Mouse (Mus musculus): ENCODE measurements around the gene Spg20. TPM values are rescaled to one million over a fixed set of nuclear protein-coding genes. Genes with fewer than 3 reads are reported as not detected.
A peak's percentile ranks its signal among the peaks of the same experiment; 100 is the strongest.

Spg20 gene
- total RNA-seq (2021), result 10 to 100 TPM; 40.6 to 59.0 TPM
- long read RNA-seq, experiment 1, transcript Spg20-201 (9 exons, 3,770 nt), result major isoform, 16 of 29 reads
- long read RNA-seq, experiment 1, partial matches to known transcripts, result 4 of 29 reads
- long read RNA-seq, experiment 1, other reads (novel, unspliced or antisense), result 4 of 29 reads
- long read RNA-seq, experiment 2, partial matches to known transcripts, result 0 of 7 reads
- long read RNA-seq, experiment 2, other reads (novel, unspliced or antisense), result 2 of 7 reads

DNA sequence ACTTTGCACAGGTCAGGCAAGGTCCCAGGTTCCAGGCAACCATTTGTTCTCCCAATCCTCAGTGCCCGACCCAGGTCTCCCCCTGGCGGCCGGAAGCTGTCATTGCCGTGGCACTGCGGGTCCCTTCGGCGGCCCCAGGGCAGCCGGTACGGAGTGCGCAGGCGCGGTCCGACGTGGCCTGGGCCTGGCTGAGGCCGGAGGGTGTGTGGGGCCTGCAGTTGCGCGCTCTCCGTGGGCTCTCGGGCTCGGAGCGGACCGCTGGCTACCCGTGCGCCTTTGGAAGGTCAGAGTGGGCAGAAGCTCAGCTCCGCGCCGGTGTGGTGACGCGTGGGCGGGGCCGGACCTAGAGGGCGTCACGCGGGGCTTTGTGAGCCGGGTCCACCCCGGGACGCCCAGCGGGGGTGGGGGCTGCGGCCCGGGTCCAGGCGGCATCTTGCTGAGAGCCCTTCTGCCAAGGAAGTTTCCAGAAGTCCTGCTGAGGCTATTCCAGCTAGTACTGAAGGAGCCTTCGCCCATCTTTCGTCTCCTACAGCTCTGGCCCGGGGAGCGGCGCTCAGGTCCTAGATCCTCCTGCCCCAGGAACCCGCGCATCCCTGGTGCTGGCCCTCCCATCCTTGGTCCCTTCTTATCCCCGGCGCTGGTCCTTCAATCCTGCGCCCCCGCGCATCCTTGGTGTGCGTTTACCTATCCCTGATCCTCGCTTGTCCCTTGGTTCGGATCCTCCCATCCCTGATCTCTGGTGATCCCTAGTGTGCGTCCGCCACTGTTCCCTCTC is at the start of gene Spg20:
Spg20 (plus strand) TSS at position 174 of the 775 bp plus-strand sequence.
- DNase-seq, result peak; percentile 98 to 99

DNA sequence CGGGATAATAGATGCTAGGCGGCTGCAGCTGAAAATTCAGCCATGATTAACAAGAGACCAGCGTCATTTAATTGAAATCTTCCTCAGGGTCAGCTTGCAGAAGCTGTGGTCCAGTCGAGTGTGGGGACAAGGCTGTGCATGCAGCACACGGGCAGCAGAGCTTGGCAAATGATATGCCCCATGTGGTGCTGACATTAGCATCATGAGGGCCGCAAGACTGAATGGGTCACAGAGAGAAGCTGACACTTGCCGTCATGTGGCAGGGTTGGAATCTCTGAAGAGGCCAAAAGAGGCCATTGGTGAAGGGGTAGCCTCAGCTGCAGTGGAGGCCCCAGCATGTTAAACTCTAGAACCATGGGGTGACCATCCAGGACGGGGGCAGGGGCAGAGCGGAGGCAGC is 49.3 kb upstream of the Spg20 start:
- DNase-seq, result no peak

DNA sequence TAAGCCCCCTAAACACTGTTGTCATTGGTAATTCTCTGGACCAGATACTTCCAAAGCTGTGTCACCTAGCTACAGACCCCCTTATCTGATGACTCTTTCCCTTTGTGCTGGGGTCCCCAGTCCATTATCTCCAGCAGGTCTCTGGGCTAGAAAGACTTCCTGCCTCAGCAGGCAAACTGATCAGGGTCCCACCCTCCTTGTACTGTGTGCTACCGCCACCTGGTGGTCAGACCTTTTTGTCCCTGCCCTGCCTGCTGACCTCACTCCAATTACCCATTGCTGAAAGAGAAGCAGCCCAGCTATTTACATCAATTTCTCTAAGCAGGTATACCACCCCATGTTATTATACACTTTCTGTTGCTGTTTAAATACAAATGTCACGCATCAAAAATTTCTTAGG is 47.5 kb upstream of the Spg20 start:
- DNase-seq, result peak; percentile 77 to 82

DNA sequence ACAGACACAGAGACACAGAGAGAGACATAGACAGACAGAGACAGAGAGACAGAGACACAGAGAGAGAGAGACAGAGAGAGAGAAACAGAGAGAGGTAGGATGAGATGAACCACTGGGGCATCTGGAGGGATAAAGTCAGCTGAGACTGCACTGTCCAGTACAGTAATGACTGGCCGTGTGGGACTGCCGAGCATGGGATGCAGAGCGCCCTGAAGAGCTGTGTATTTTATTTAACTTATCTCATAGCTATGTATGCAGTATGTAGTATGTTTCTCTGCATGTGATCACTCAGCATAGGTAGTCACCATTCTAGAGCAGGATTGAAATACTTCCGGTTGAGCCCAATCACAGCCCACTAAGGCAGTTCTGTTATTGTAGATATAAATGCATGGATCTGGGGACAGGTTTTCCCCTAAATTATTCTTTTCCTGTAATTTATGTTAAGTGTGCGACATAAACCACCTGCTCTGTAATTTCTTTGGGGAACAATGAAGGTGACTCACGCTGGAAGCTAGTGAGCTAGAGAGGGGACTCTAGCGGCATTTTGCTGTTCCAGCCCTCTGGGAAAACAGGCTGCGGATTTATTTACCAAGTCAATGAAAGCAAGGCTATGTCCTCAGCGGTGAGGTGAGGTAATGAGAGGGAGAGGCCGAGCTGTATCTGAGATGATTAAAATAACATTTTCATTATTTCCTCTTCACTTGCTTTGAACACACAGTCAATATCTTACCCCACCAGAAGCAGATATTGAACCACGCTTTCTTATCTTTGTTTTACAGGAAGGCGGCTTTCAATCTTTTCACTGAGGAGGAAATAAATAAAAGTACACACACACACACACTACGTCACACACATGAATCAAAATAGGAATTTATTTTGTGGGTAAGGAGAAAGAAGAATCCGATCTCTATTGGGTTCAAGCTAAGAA is 45.9 kb upstream of the Spg20 start:
- no peak for DNase-seq

DNA sequence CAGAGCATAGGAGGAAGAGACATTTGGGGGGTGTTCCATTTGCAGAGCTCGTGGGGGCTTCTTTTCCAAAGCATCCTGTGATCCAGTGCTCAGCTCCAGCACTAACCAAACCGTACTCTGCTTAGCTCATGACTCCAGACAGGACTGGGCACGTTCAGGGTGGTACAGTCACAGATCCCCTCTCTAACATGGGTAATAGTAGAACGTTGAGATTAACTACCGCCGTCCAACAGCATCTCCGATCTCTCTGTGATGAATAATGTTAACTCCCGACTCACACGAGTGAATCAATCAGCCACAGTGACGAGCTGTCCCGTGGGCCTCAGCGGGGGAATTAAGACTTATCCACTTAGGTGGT is 45.3 kb upstream of the Spg20 start:
- DNase-seq, result no peak

DNA sequence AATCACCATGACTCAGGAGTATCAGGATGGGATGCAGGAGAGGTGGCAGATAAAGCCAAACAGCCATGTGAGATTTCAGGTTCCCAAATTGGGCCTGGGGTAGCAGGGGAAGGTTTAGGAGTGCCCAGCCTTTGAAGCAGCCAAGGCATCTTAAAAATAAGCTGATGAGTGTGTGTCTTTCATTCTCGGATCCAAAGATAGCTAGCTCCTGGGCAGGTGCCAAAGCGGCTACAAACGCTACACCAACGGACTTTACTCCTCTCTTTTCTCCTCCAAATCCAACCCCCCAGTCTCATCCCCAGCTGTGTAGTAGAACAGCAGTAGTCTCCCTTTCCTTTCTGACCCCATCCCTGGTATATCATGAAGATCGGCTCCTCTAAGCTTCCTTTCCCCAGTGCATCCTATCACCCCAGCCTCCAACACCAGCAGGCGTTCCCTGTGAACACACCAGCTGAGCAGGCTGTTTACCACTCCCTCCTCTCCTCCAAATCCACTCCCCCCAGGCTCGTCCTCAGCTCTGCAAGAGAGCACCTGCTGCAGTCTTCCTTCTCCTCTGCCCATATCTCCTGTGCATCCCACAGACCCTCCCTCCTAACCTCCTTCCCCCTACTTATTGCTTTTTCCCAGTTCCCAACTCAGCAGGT is 44.0 kb upstream of the Spg20 start:
- DNase-seq, result no peak

DNA sequence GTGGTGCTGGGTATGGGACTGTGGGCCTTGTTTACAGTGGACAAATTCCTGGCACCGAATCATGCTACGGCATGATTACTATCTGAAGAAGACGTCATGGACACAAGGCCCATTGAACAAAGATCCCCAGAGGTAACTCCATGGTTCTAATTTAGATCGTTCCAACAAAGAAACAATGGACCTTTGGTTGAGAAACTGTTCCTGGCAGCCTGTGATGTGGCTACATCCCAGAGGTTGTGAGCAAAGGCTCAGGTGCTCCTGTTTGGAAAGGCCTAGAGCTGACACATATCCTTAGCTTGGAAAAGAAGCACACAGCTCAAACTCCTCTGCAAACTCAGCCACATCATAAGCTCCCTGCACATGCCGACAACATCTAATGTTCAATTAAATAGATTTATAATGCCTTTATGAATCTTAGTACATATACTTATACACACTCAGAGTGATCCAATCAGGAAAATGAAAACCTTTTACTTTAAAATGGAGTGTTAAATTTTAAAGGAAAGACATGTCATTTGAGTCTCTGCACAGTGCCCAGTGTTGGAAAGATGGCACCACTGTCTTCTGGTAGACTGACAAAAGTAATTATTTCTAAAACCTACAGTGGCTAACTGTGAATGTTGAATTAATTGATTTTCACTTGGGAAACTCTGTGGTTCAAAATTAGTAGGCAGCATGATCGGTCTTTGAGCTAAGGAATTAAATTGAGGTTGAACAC is 37.2 kb upstream of the Spg20 start:
- DNase-seq, result no peak

DNA sequence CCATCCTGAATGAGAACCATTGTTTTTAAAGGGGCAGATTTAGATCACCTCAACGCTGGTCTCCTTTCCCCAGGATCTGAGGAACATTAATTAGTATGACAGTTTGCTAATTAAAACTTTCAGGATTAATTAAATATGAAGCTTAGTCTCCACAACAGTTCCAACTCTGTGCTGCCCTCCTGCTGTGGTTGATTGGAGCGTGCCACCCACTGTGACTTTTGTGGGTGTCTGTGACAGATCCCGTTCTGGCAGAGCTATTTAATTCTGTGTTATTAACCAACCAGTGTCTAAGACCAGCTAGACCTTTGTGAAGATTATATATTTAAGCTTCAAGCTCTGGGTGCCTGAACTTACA is 36.6 kb upstream of the Spg20 start:
- no peak for DNase-seq

DNA sequence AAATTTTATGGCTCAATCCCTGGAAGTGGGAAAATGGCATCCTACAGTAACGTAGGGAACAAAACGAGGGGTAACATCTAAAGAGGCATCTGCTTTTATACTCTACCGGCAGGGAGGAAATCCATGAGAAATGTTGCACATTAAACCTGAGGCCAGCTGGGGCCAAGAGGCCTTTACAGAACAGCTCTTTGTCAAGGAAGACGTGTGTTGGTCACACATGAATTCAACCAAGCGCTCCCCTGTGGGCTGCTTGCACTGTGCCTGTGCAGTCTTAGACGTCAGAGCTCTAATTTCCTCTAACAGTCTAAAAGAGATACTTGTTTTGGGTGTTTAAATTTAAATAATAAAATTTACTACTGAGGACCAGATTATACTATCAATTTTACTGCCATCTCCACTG is 33.7 kb upstream of the Spg20 start:
- no peak for DNase-seq

DNA sequence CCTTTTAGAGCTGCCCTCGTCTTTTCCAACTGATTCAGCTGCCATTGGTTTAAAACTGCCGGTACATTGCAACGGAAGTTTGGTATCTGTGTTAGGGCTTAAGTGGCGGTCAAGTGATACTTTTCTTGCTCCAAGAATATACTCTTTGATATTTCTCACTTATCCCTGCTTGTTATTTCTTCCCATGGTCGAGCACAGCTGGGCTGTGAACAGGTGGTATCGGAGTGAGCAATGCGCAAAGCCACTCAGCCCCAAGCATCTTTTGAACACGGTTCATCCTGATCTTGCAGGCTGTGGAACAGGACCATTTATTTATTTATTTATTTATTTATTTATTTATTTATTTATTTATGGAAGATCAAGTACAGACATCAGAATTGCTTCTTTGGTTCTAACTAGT is 32.3 kb upstream of the Spg20 start:
- no peak for DNase-seq

DNA sequence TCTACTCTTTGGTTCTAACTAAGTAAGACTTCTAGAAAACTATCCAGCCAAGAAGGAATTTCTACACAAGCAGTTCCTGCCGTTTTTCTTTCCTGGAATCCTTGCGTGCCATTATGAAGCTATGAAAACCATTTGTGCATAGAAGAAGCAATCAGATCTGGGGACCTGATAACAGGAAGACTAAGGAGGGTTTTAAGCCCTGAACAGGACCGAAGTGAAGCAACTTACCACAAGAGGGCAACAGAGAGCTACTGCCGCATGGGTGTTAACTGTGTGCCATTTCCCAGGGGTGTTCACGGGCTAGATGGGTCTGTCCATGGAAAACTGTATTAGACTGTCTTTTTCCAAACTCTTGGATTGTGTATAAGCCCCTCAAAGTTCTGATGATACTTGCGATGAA is 31.9 kb upstream of the Spg20 start:
- peak; percentile 76 to 81 for DNase-seq

DNA sequence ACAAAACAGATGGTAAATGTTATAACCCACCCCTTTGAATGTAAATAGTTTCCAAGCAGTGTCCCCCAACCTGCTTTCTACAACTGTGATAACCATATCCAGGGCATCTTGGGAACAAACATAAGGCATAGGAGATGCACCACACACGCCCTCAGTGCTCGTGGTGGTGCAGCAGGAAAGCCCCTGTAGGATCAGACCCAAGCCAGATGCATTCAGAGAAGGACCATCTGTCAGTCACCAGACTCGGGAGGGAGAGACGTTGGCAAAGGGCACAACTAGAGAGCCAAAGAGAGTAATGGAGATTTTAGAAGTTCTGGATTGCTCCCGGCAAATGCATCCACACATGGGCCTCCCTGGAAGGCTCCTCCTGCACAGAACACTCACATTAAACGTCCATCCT is 27.1 kb upstream of the Spg20 start:
- DNase-seq, result no peak

DNA sequence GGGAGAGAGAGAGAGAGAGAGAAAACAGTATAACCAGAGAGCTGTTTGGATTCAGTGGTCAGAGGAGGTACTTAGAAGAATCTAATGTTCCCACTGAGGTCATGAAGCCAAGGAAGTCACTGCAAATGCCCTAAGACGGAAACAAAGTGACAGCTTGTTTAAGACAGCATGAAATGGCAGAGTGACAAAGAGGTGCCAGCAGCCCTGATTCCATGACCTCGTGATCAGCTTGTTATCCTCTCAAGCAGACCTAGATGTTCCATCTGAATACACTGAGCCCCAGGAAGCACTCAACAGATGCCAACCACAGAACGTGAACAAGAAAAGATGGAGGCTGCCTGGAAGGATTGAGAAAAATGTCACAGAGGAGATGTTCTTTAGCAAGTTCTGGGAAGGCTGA is 26.2 kb upstream of the Spg20 start:
- no peak for DNase-seq

DNA sequence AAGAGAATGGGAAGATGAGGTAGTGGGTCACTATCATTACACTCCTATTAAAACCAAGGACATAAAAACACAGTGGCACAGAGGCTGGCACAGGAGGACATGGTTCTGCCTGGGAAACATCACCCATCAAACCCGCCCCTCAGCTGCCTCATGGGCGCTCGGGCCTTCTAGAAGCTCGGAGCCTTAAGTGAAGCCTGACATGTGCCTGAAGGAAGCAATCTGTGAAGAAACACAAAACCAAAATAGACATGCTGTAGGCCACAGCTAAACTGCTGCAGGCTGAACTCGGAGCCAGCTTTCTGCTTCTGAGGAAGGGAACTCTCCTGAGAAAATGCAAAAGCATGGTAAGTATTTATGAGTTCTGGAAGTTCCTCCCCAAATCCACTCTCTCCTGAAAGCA is 25.0 kb upstream of the Spg20 start:
- no peak for DNase-seq

DNA sequence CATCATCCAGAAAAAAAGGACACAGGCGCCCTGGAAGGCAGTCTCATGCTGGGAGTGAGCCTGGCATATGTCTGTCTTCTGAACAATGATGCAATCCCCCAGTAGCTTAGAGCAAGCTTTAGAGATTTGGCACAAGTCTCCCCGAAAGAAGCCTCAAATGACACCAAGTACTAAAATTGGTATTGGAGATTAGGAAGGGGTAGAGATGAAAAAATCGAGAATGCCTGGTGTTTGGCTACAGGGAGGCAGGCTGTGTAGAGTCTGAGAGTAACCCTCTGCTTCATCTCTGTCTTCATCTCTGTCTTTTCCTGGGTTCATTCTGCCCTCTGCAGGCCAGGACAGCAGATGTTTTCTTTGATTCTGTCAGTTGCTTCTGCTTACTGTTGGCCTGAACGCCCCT is 24.5 kb upstream of the Spg20 start:
- DNase-seq, result no peak

DNA sequence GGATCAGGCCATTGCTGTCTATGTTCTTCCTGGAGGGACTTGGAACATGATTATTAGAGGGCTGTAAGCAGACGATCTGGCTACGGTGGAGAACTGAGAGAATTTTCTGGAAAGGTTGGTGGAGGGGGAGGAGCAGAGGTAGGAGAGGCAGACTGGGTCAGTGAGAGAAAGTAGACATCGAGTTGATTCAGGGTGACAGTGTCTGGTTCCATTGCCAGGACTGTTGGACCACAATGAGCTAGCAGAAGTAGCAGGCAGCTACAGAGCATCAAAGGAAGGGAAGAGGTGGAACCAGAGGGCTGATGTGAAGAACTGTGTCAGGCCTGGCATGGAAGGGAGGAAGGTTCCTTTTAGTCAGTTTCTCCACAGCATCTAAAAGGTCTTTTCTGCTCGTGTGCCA is 23.5 kb upstream of the Spg20 start:
- no peak for DNase-seq

DNA sequence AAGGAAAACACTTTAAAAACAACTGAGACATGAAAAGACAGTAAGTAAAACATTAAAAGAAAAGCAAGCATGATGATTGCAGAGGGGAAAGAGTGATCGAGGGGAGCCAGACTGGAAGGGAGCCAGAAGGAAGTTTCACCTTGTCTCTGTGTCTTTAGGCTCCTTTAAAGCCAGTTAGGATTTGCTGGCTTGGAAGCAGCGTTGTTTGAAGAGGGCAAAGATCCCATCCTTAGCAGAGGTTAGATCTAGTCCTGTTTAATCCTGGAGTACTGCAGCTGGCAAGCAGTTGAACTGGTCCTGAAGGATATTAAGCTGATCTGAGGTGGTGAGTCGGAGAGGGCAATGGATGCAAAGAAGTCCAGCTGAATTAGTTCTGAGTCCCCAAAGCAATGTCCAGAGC is 23.1 kb upstream of the Spg20 start:
- no peak for DNase-seq

DNA sequence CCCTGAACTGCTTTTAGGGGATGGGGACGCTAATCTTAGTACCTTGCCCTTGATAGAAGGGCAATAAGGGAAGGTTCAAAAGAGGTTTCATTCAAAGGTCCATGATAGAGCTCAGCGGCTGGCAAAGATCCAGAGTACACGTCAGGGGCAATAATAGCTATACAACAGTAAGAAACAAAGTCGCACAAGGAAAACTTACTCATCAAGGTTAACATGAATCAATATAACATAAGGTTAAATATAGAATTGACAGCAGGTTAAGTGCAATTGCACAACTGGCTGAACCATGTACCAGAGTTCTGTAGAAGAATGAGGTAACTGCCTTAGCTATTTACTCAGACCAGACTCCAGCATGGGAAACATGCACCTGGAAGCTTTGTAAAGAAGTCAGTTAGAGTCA is 22.6 kb upstream of the Spg20 start:
- DNase-seq, result peak in 1 of 2 experiments; percentile 18

DNA sequence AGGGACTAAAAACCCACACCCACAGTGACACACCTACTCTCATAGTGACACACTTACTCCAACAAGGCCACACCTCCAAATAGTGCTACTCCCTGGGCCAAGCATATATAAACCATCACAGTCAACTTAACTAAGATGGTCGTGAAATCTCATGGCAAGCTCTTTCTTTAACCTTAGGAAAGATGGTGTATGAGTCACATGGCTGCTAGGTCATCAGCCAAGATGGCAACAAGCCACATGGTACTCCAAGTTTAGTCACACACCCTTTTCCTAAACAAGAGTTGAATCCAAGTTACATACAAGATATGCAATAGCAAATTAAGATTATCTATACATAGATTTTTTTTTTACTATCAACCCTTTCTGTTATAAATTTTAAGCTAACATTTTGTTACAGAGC is 18.7 kb upstream of the Spg20 start:
- peak in 1 of 2 experiments; percentile 36 for DNase-seq

DNA sequence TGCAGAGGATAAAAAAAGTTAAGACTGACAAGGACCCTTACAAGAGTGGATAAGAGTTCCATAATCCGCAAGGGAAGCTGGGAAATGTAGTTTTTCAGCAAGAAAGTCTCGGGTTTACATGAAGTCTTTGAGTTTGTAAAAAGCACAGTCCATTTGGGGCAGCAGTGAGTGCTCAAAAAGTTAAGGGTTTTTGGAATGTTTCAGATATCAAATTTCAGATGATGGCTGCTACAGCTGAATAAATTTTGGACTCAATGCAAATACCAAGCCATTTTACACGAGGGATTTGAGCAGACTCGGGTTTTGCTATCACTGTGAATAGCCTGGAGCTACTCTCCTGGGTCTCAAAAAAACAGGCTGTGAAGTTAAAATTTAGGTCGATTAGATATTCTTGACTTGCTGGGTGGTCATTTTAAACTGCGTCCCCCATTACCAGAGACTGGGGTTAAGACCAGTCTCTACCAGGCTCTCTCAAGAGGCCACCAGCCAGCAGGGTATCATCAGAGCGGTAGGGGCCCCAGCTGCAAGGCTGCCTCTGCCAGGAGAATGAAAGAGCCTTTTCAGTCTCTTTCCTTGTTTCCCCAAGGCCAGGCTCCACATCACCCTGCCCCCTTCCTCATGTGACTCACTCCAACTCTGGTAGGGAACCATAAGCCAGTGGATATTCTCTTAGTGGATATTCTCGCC is 15.8 kb upstream of the Spg20 start:
- peak; percentile 65 for DNase-seq

DNA sequence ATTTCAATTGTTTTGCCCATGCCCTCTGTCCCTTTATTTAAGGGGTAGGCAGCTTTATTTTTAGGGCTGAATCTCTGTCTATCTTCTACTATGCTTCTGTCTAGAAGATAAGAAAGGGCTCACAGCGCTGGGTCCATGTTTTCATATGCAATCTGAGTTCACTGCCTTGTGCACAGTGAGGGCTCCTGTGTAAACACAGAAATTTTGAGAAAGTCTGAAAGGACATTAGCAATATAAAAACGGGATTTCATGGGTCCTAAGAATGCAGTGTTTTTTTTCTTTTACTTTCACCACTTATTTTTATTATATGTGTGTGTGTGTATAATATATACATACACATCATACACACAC is 15.3 kb upstream of the Spg20 start:
- no peak for DNase-seq

Measured in adrenal gland, postnatal 36 days (tissue).